Mouse (Mus musculus) NIH3T3 (cell line): ENCODE results near the gene Nme8.
A peak's percentile ranks its signal among the peaks of the same experiment; 100 is the strongest.

Experiments
- DNase-seq: peaks from one replicate; pipeline ENCODE4 v3.0.0-alpha.2; 2012; ENCODE audit warnings: low read depth

Nme8 gene

DNA sequence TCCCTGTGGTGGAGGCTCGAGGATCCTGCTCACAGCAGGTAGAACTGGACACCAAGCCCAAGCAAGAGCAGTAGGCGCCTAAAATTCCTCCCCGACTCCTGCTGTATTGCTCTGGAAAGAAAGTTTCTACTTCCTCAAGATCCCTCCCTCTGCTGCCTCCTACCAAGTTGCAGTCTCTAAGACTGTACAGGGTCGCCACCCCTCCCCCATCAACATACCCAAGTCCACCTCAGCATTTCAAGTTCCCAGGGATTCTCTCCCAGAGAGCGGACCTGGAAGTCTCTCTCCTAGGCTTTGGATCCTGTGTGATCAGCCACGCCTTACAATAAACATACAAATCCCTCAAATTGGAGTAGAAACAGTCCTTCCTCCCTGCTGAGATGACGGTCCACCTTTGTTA is at the start of gene Nme8:
Nme8 (minus strand) TSS at position 5 of the 400 bp plus-strand sequence.
- DNase-seq, result no peak

- no peak for DNase-seq
These were observed 48.1 kb upstream of the Nme8 start for GRCm38 (mm10) chr13:19745741-19746140.

- no peak for DNase-seq
These were observed 46.9 kb upstream of the Nme8 start for GRCm38 (mm10) chr13:19744536-19744935.

GRCm38 (mm10) chr13:19734597-19734996 is 37.0 kb upstream of the Nme8 start:
- no peak for DNase-seq

- no peak for DNase-seq
These were observed 33.2 kb upstream of the Nme8 start for GRCm38 (mm10) chr13:19730826-19731225.

- DNase-seq, result no peak
These were observed 21.4 kb upstream of the Nme8 start for GRCm38 (mm10) chr13:19718954-19719353.

DNA sequence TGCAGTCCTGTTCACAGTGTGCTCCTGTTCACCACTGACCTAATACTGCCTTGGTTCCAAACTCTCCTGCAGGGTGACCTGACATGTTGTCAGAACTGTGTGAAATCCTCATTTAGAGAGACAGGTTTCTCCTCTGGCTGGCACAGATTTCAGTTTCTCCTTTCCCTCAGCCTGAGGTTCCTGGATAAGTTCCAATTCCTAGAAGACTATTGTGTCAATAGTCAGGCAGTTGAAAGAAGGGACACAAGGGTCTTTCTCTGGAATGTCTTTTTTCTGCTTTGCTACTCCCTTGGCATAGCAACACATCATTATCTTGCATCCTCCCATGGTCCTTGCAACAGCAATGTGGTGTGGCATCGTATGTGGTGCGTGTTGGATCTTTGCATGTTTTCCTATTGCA is 19.6 kb upstream of the Nme8 start:
- no peak for DNase-seq

GRCm38 (mm10) chr13:19703806-19704205 is 6.2 kb upstream of the Nme8 start:
- peak; percentile 7 for DNase-seq

- no peak for DNase-seq
These were observed 4.0 kb upstream of the Nme8 start for GRCm38 (mm10) chr13:19701443-19702078.

DNA sequence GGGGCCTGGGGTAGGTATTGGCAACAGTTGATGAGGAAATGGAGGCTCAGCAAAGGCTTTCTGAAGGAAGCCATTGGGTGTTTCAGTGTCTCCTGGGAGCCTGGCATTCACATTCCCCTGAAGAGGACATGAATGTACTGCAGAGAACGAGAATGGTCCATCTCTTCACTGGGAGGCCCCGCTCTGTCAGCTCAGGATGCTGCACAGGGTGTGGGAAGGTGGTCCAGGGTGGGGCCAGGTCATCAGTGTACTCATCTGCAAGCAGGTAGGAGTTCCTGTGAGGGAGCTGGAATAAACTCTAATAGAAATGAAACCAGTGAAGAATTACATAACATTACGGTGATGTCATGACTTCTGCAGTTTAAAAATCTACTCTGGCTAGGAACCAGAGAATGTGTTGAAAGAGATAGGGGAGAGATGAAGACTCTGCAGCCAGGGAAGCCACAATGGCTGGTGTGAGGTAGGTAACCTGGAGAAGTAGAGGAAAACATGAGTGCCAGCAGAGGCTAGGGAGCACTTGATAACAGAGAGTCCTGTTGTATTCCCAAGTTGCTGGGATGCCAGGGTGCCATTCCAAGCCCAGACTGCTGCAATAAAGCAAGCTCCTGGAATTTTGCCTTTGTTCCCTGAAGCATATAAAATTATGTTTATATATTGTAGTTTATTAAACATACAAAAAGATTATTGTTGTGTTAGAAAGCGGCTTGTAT is 3.3 kb upstream of the Nme8 start:
- peak; percentile 2 for DNase-seq

GRCm38 (mm10) chr13:19698524-19699173 is 1.1 kb upstream of the Nme8 start:
- DNase-seq, result peak; percentile 63

GRCm38 (mm10) chr13:19690417-19690816 is 7.2 kb downstream of the Nme8 start:
- DNase-seq, result no peak

DNA sequence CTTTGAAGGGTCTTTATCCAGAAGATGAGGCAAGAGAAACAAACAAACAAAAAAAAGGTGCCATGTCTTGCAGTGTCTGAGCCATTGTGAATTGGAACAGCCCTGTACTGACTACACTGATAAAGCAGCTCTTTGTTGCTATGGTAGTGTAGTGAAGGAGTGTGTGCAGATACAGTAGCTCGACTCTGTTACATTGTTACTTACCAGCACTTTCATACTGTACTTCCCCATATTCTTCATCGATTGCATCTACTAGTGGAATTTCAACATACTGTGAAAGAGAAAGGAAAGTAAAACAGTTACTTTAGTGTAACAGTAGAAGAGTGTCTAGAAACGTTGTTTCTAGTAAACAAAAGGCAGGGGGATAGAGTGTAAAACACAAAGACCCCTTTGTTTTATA is 7.6 kb downstream of the Nme8 start:
- no peak for DNase-seq

- DNase-seq, result peak; percentile 56
These were observed 13.6 kb downstream of the Nme8 start for GRCm38 (mm10) chr13:19684007-19684406.

- no peak for DNase-seq
These were observed 14.5 kb downstream of the Nme8 start for GRCm38 (mm10) chr13:19682879-19683640.

- DNase-seq, result no peak
These were observed 23.0 kb downstream of the Nme8 start for GRCm38 (mm10) chr13:19674601-19675000.

DNA sequence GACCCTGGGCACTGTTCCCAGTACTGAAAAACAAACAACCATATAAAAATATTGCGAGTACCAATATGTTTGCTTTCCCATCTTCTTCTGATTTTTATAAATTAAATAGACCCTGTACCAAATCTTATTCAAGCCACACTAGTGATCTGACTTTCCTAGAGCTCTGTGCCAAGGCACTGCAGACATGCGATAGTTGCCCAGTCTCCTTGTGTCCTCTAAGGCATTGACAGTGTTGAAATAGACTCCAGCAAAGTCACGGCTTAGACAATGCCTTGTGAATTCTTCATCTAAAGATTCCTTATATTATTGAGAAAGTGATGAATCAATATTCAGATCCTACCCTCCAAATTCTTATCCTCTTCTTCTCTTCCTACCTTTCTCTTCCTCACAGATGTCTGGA is 23.6 kb downstream of the Nme8 start:
- DNase-seq, result no peak

- no peak for DNase-seq
These were observed 29.0 kb downstream of the Nme8 start for GRCm38 (mm10) chr13:19668355-19669140.

GRCm38 (mm10) chr13:19652405-19652804 is 45.2 kb downstream of the Nme8 start:
- DNase-seq, result no peak

DNA sequence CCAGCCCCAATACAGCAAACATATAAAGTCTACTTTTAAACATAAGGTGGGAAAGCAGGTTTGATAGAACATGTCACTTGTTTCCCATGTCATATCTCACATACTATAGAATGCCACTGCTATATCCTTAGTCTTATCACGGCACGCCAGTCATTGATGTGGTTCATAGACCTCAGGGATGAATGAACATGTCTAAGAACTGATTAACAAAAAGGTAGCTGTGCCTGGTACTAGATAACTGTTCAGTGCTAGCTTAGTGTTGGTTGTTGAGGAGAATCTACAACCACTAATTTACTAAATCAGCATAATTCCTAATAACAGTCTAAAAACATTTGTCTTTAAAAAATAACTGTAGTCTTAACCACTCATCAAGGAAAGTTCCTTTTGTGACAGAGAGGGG is 47.8 kb downstream of the Nme8 start:
- DNase-seq, result no peak

DNA sequence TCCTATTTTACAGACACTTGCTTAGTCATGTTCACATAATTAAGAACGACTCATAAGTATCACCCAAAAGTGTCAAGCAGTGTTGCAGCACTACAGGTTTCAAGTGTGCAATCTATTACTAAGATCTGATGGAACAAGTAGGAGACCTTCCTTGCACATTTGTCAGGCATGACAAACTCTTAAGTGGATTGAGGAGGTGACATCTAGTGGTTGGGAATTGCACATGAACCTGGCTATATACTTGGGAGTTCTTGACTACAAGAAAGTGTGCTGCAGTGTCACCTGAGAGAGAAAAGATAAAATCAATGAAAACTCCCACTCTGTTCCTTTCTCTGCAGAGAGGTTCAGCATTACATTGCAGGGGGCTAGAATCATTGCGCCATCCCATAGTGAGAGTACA is 53.4 kb downstream of the Nme8 start:
- peak; percentile 3 for DNase-seq

DNA sequence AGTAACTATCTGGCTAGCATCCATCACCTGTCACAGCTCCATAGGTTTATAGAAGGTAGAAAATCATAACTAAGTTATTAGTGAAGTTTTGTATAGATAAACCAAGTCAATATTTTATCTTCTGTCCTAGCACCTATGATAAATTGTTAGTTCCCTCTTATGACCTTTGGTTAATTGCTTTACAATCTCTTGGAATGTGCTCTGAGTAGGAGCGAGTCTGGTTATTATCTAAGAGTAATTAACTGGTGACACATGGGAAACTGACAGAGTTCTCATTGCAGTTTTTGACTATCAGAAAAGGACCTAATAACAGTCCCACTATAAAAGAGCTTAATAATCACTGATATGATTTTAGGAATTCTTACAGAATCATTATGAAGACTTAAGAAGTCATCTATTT is 54.1 kb downstream of the Nme8 start:
- DNase-seq, result no peak
